Mouse (Mus musculus) ES-E14 (cell line): ENCODE data around the gene Ess2. TPM values are rescaled to one million over a fixed set of nuclear protein-coding genes. Genes with fewer than 3 reads are reported as not detected.

Experiments used
- DNase-seq: peaks from one replicate; pipeline ENCODE4 v3.0.0-alpha.2; 2013; ENCODE audit warnings: low read depth, low spot score
- H3K27ac ChIP-seq: 2 replicates; pipeline ENCODE4 v1.5.1; 2012; ENCODE audit warnings: low read depth, mild to moderate bottlenecking, low read length, moderate library complexity, mixed read lengths; ENCODE audit not compliant: poor library complexity, insufficient read depth, severe bottlenecking
- H3K36me3 ChIP-seq: 2 replicates; pipeline ENCODE4 v1.6.1; 2012; ENCODE audit warnings: mild to moderate bottlenecking, low read length, moderate library complexity, mixed read lengths; ENCODE audit not compliant: control insufficient read depth, poor library complexity, insufficient read depth, severe bottlenecking
- H3K4me1 ChIP-seq, 2 experiments: fragments of 150-350 bp in 1 of 2; sonication (generic) in 1 of 2; 2 replicates each; pipeline ENCODE4 v1.6.1; 2012; ENCODE audit warnings: low read length in 2 of 2, mild to moderate bottlenecking in 1 of 2, mixed read lengths in 1 of 2; ENCODE audit not compliant: control insufficient read depth in 2 of 2, insufficient read depth in 2 of 2, poor library complexity in 1 of 2
- H3K4me3 ChIP-seq, 2 experiments: fragments of 150-350 bp in 1 of 2; sonication (generic) in 1 of 2; 2 replicates each; pipeline ENCODE4 v1.5.1; 2012; ENCODE audit warnings: low read length in 2 of 2, low read depth in 1 of 2, mild to moderate bottlenecking in 1 of 2, mixed read lengths in 1 of 2; ENCODE audit not compliant: insufficient read depth in 1 of 2, poor library complexity in 1 of 2, severe bottlenecking in 1 of 2
- H3K9ac ChIP-seq: 2 replicates; pipeline ENCODE4 v1.6.1; 2012; ENCODE audit warnings: low read depth, mild to moderate bottlenecking, low read length, mixed read lengths; ENCODE audit not compliant: poor library complexity, insufficient read depth, severe bottlenecking
- H3K9me3 ChIP-seq: fragments of 150-350 bp; sonication (generic); 2 replicates; pipeline ENCODE4 v1.6.1; 2012; ENCODE audit warnings: low read depth, mild to moderate bottlenecking, low read length; ENCODE audit not compliant: control insufficient read depth, insufficient read depth
- CHD2 ChIP-seq: IDR thresholded peaks from 2 replicates; pipeline ENCODE4 v1.6.1; 2014; ENCODE audit warnings: mild to moderate bottlenecking, low read depth, low read length, inconsistent platforms
- HCFC1 ChIP-seq: IDR thresholded peaks from 2 replicates; pipeline ENCODE4 v1.6.1; 2012; ENCODE audit warnings: low read length, inconsistent platforms, borderline replicate concordance; ENCODE audit not compliant: insufficient read depth
- MAFK ChIP-seq: IDR thresholded peaks from 2 replicates; pipeline ENCODE4 v1.6.1; 2014; ENCODE audit warnings: mild to moderate bottlenecking, low read depth, low read length, inconsistent platforms; ENCODE audit not compliant: insufficient read depth
- ZC3H11A ChIP-seq: IDR thresholded peaks from 2 replicates; pipeline ENCODE4 v1.6.1; 2012; ENCODE audit warnings: low read depth, mild to moderate bottlenecking, inconsistent platforms, low read length, borderline replicate concordance
- ZNF384 ChIP-seq: IDR thresholded peaks from 2 replicates; pipeline ENCODE4 v1.6.1; 2012; ENCODE audit warnings: low read depth, low read length, inconsistent platforms
- in situ Hi-C, 2 experiments: fragments of 600-800 bp; cut with MboI; formaldehyde crosslinking; loops; one replicate each; pipeline ENCODE4 v1.15.1; 2025; ENCODE audit warnings: low sequenced_read_pairs in 2 of 2, inconsistent platforms in 1 of 2; ENCODE audit not compliant: unreplicated experiment in 2 of 2
- total RNA-seq: library from RNA; depleted of rRNA; stranded (reverse); fragments of 300-350 nt; gene quantifications from 2 replicates; pipeline ENCODE4 v1.2.3, GENCODE M21; 2012

The Ess2 gene
- total RNA-seq, 1 experiment = 27.2 TPM

GRCm38 (mm10) chr16:17914307-17915249 is 3.4 kb upstream of the Ess2 start, which contains the start of gene Gsc2:
Gene Gsc2 (minus strand): TSS chr16:17915059.
- no peak within 1 kb of the TSS for H3K27ac ChIP-seq
- H3K4me3 ChIP-seq = peak within 1 kb of the TSS; percentile 65 to 75
- H3K4me1 ChIP-seq = peaks cover 0 to 3% of the 10 kb centered on the region in 2 experiments; a peak in 1 of 4 replicates
- DNase-seq = no peak
- TF ChIP-seq ZNF384 (no peak), HCFC1 (0 out of 2 replicates have a peak, but pooled peaks have one; percentile 18), MAFK (no peak), ZC3H11A (no peak), CHD2 (no peak)
- H3K9ac ChIP-seq = peak within 1 kb of the TSS; percentile 69
- no peaks in the 10 kb centered on the region for H3K9me3 ChIP-seq
- in situ Hi-C loops = no loop called here
- H3K36me3 ChIP-seq = no peaks in the 10 kb centered on the region

GRCm38 (mm10) chr16:17898462-17898861 is 12.7 kb downstream of the Ess2 start, which contains the start of the genes Dgcr2 and Tssk2:
Gene Dgcr2 (minus strand): TSS chr16:17898562.
Gene Tssk2 (plus strand): TSS chr16:17898637.
- in situ Hi-C loops = no loop called here
- TF ChIP-seq CHD2 (no peak), MAFK (no peak), ZC3H11A (no peak), ZNF384 (no peak), HCFC1 (no peak)
- H3K36me3 ChIP-seq = peaks cover 19% of the 10 kb centered on the region

GRCm38 (mm10) chr16:17896091-17896490 is 15.1 kb downstream of the Ess2 start:
- Histone ChIP-seq H3K4me1 (no peaks in the 10 kb centered on the region), H3K9me3 (no peaks in the 10 kb centered on the region), H3K9ac (no peak overlapping the region), H3K36me3 (peaks cover 2% of the 10 kb centered on the region; the same call in 1 of the 2 replicates), H3K27ac (no peak overlapping the region), H3K4me3 (no peak overlapping the region)
- TF ChIP-seq MAFK (no peak), HCFC1 (no peak), ZNF384 (no peak), CHD2 (no peak), ZC3H11A (no peak)
- DNase-seq = no peak
- in situ Hi-C loops = no loop called here

More at GRCm38 (mm10) chr16:17898462-17898861, 12.7 kb downstream of the Ess2 start, which contains the start of the genes Dgcr2 and Tssk2:
- no peaks in the 10 kb centered on the region for H3K4me1 ChIP-seq
- DNase-seq = no peak
- no peaks in the 10 kb centered on the region for H3K9me3 ChIP-seq
- H3K4me3 ChIP-seq = no peak within 1 kb of the TSS
- H3K27ac ChIP-seq = no peak within 1 kb of the TSS
- H3K9ac ChIP-seq = no peak within 1 kb of the TSS

GRCm38 (mm10) chr16:17893923-17894322 is 17.2 kb downstream of the Ess2 start, which contains the start of gene Tssk1:
Gene Tssk1 (plus strand): TSS chr16:17894223.
- H3K9me3 ChIP-seq = no peaks in the 10 kb centered on the region
- H3K27ac ChIP-seq = no peak within 1 kb of the TSS
- no peak within 1 kb of the TSS for H3K4me3 ChIP-seq
- no peak for TF ChIP-seq MAFK
- TF ChIP-seq ZC3H11A = no peak
- TF ChIP-seq HCFC1 = no peak
- TF ChIP-seq ZNF384 = no peak
- TF ChIP-seq CHD2 = no peak
- in situ Hi-C loops = no loop called here
- DNase-seq = no peak
- no peak within 1 kb of the TSS for H3K9ac ChIP-seq
- peaks cover 0 to 2% of the 10 kb centered on the region in 2 experiments; a peak in 1 of 4 replicates for H3K4me1 ChIP-seq
- H3K36me3 ChIP-seq = peaks cover 4% of the 10 kb centered on the region; the same call in 1 of the 2 replicates
